Mouse (Mus musculus): Measurements from ENCODE around the gene Rbck1.

GRCm38 (mm10) chr2:152324842-152325241, 7.6 kb downstream of the Rbck1 start:
- TF ChIP-seq POLR2A (IDR thresholded peaks at IDR 0.05; ENCODE audit: control insufficient read depth, extremely low read depth, insufficient read depth, low read length, poor library complexity), result no peak
- no peak for TF ChIP-seq CTCF (IDR thresholded peaks at IDR 0.05; ENCODE audit: borderline replicate concordance, control insufficient read depth, extremely low read depth, insufficient read depth, low read length, poor library complexity)

Data from thymus, adult 2 months (tissue).